Mouse (Mus musculus) spleen, postnatal 10 days (tissue): ENCODE data around the gene Tuba8.

Experiments used
- DNase-seq, 2 experiments: peaks; one replicate each; pipeline ENCODE4 v3.0.0; 2021 to 2022; ENCODE audit warnings: low spot score in 2 of 2

The Tuba8 gene

GRCm38 (mm10) chr6:121194956-121195731, 15.4 kb upstream of the Tuba8 start:
- no peak for DNase-seq

GRCm38 (mm10) chr6:121197807-121198365, 12.6 kb upstream of the Tuba8 start:
- DNase-seq, result no peak

GRCm38 (mm10) chr6:121200458-121200857, 10.0 kb upstream of the Tuba8 start:
- no peak for DNase-seq

GRCm38 (mm10) chr6:121202026-121202425, 8.5 kb upstream of the Tuba8 start:
- no peak for DNase-seq

GRCm38 (mm10) chr6:121206481-121206880, 4.0 kb upstream of the Tuba8 start:
- no peak for DNase-seq

GRCm38 (mm10) chr6:121209584-121209983, 912 bp upstream of the Tuba8 start:
- DNase-seq, result no peak

- DNase-seq, result no peak
Observed at GRCm38 (mm10) chr6:121210926-121211289, 412 bp downstream of the Tuba8 start.

- DNase-seq, result no peak
Observed at GRCm38 (mm10) chr6:121211743-121212142, 1.2 kb downstream of the Tuba8 start.

- no peak for DNase-seq
Observed at GRCm38 (mm10) chr6:121212988-121213387, 2.5 kb downstream of the Tuba8 start.

- no peak for DNase-seq
Observed at GRCm38 (mm10) chr6:121214221-121214620, 3.7 kb downstream of the Tuba8 start.

- DNase-seq, result no peak
Observed at GRCm38 (mm10) chr6:121214667-121215330, 4.3 kb downstream of the Tuba8 start.

GRCm38 (mm10) chr6:121215336-121215735, 4.8 kb downstream of the Tuba8 start:
- DNase-seq, result no peak

GRCm38 (mm10) chr6:121215896-121216295, 5.4 kb downstream of the Tuba8 start:
- DNase-seq, result no peak

- DNase-seq, result no peak
Observed at GRCm38 (mm10) chr6:121216589-121217255, 6.2 kb downstream of the Tuba8 start.

GRCm38 (mm10) chr6:121218002-121218401, 7.5 kb downstream of the Tuba8 start:
- no peak for DNase-seq

GRCm38 (mm10) chr6:121219406-121219805, 8.9 kb downstream of the Tuba8 start:
- no peak for DNase-seq

GRCm38 (mm10) chr6:121220181-121220580, 9.7 kb downstream of the Tuba8 start:
- no peak for DNase-seq

- DNase-seq, result no peak
Observed at GRCm38 (mm10) chr6:121221876-121222597, 11.5 kb downstream of the Tuba8 start.

GRCm38 (mm10) chr6:121223001-121223400, 12.5 kb downstream of the Tuba8 start:
- no peak for DNase-seq

GRCm38 (mm10) chr6:121224067-121224466, 13.6 kb downstream of the Tuba8 start:
- no peak for DNase-seq

- no peak for DNase-seq
Observed at GRCm38 (mm10) chr6:121224993-121225392, 14.5 kb downstream of the Tuba8 start.

GRCm38 (mm10) chr6:121226043-121226442, 15.5 kb downstream of the Tuba8 start:
- DNase-seq, result no peak
